Mouse (Mus musculus) cerebellum, adult (tissue): ENCODE measurements around the gene Kcnh3.
"Not testable (repeated sequence)": the region's sequence is repeated elsewhere in the genome, so short reads cannot be mapped to it uniquely, and the experiment has no call there.

ENCODE experiments used
- ATAC-seq: cut with Nextera tagmentation; 2 replicates; pipeline ENCODE4 v1.9.2; 2017; ENCODE audit warnings: mild to moderate bottlenecking, moderate library complexity, mixed read lengths; ENCODE audit not compliant: insufficient number of reproducible peaks, low FRiP score, low TSS enrichment

The Kcnh3 gene

GRCm38 (mm10) chr15:99234326-99235010, 9.8 kb downstream of the Kcnh3 start:
- no peak for ATAC-seq

- ATAC-seq, result no peak
Observed at GRCm38 (mm10) chr15:99238006-99238405, 13.3 kb downstream of the Kcnh3 start.

DNA sequence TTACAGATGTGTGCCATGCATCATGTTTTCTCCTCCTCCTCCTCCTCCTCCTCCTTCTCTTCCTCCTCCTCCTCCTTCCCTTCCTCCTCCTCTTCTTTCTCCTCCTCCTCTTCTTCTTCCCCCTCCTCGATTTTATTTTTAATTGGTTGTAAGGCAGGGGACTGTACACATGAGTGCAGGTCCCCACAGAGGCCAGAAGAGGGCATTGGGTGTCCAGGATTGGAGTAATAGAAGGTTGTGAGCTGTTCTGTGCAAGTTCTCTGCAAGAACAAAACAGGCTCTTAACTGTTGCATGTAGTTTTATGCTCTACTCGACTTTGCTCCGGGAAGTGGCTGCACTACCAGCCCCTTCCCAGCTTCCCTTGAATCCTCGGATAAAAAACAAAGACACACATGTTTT, 15.5 kb downstream of the Kcnh3 start:
- no peak for ATAC-seq

DNA sequence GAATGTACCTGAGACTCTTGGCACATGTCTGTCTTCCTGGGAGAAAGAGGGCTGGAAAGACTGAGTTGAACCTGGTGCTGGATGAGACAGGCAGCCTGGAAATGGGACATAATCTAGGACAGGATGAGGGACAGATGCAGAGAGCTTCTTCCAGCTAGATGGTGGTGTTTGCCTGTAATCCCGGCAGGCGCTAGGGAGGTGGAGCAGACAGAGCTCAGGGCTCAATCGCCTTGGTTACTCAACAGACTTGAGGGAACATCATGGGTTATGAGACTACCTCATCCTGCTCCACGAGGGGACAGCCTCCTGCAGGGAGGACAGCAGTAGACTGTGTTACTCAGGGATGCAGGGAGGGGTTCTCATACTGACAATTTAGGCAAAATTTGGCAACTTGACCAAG, 16.6 kb downstream of the Kcnh3 start:
- ATAC-seq, result no peak

DNA sequence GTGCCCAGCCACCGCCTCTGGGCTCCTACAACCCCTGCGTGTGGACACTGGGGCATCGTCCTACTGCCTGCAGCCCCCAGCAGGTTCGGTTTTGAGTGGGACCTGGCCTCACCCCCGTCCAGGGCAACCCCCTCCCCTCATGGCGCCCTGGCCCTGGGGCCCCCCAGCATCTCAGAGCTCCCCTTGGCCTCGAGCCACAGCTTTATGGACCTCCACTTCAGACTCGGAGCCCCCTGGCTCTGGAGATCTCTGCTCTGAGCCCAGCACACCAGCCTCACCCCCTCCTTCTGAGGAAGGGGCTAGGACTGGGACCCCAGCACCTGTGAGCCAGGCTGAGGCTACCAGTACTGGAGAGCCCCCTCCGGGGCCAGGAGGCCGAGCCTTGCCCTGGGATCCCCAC, 17.4 kb downstream of the Kcnh3 start:
- ATAC-seq, result no peak

GRCm38 (mm10) chr15:99246736-99247135, 22.1 kb downstream of the Kcnh3 start:
- ATAC-seq, result not testable (repeated sequence)

GRCm38 (mm10) chr15:99248972-99249371, 24.3 kb downstream of the Kcnh3 start:
- ATAC-seq, result no peak

DNA sequence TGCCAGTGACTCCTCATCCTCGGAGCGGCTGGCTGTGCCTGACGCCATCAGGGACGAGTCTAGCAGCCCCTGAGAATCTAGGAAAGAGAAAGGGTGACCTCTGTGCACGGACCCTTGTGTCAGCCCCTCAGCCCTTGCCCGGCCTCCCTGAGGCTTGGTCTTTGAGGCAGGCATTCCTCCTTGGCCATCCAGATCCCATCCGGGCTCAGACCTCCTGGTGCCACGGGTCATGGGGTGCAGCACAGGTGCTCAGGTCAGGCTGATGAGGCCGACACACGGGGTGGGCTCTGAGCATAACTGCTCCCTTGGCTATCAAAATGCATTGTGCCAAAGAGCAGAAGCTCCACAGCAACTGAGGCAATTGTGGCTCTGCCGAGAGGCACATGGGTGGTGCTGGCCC, 25.3 kb downstream of the Kcnh3 start:
- ATAC-seq, result no peak

GRCm38 (mm10) chr15:99251111-99251510, 26.4 kb downstream of the Kcnh3 start:
- not testable (repeated sequence) for ATAC-seq

DNA sequence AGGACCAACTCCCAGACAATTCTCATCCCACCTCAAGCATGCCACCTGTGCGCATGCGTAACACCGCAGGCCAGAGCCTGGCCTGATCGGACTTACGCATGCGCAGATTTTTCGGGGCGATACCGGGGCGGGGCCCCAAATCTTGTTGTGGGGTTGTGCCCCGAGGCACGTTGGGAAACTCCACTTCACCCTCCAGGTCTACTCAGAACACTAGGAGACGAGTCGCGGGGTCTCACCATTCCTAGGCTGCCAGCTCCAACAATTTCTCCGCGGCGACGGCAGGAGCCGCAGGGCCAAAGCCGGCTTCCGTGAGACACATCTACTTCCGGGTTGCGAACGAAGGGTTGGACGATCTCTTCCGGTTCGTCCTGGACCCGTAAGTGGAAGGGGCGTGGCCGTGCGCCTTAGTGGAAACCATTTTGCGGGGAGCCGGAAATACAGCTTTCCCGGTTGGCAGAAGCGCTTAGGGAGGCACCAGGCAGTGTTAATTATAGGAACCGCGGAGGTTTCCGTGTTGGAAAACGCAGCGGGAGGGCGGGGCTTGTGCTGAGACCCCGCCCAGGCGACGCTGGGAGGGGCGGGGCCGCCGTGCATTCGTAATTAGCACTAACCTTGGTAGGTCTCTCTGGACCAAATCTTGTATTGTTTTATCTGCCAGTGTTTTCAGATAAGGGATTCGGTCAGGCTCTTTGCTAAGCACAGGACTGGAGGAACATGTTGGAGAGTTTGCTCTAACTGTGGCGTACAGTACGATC, 27.1 kb downstream of the Kcnh3 start, which contains the start of gene Mcrs1:
Gene Mcrs1 (minus strand): TSS at position 336 of the 755 bp plus-strand sequence.
- ATAC-seq, result peak; percentile 86

- ATAC-seq, result no peak
Observed at GRCm38 (mm10) chr15:99252381-99253174, 27.9 kb downstream of the Kcnh3 start.

GRCm38 (mm10) chr15:99253175-99253479, 28.5 kb downstream of the Kcnh3 start:
- ATAC-seq, result not testable (repeated sequence)

- no peak for ATAC-seq
Observed at GRCm38 (mm10) chr15:99253772-99254171, 29.1 kb downstream of the Kcnh3 start.

DNA sequence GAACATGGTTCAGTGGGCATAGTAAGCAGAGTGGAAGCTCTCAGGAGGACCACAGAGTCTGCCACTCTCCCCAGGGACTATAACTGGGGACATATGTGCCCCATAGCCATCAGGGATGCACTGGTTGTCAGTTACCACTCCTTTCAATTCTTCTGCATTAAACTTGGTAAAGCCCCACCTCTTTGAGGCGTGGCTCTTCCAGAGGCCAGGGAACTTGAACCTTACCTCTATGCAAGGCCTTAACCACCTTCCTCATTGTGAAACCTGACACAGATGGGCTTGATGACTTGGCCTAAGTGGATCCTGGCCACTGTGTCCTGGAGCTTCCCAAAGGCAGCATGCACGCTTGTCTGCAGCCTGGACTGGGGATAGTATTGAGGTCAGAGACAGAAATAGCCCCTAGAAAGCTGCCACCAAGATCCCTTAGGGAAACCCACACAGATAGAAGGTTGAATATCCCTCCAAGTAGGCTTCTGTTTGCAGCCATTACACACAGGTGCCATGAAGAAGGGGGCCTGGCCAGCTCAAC, 29.9 kb downstream of the Kcnh3 start:
- ATAC-seq, result no peak

DNA sequence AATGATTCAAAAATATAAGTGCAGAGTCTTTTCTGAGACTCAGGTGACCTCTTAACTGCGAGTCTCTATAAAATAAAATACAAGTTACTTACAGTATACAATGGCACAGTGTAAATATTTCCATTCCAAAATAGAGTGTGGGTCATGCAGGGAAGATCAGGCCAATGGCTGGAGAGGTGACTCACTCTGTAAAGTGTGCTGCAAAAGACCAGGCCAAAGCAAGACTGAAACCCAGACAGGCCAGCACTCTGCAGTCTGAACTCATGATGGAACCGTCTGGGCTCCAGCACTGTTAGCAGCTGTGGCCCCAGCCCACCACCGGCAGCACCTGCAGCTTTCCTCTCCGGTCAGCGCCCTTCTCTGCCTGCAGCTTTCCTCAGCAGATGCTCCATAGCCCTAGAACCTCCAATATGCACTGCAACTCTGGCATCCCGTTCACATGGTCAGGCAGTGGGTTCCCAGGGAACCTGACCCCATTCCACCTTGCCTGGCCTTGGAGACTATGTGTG, 30.6 kb downstream of the Kcnh3 start:
- ATAC-seq, result no peak

- ATAC-seq, result no peak
Observed at GRCm38 (mm10) chr15:99259167-99259729, 34.6 kb downstream of the Kcnh3 start.

DNA sequence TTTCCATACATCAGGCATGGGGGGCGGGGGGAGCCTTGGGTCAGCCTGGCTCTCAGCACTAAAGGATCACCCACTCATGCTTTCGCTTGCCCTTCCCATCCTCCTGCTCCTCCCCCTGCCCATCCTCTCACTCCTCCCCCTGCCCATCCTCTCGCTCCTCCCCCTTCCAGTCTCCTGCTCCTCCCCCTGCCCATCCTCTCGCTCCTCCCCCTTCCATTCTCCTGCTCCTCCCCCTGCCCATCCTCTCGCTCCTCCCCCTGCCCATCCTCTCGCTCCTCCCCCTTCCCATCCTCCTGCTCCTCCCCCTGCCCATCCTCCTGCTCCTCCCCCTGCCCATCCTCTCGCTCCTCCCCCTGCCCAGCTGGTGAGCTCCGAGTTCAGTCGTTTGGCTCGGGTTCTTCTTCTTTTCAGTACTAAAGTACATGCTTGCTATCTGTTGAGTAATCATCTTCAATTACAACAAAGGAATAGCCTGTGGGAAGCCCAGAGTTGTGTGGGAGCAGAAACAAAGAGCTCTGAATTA, 35.1 kb downstream of the Kcnh3 start:
- ATAC-seq, result no peak

GRCm38 (mm10) chr15:99262702-99263101, 38.0 kb downstream of the Kcnh3 start:
- ATAC-seq, result no peak

GRCm38 (mm10) chr15:99264363-99264762, 39.7 kb downstream of the Kcnh3 start:
- no peak for ATAC-seq

- peak; percentile 70; the same call in 1 of the 2 replicates for ATAC-seq
Observed at GRCm38 (mm10) chr15:99265679-99266078, 41.0 kb downstream of the Kcnh3 start.
